Mouse (Mus musculus) T-helper 1 cell (primary cell): Measurements from ENCODE around the gene Apopt1.

ENCODE experiments used
- in situ Hi-C: fragments of 300-600 bp; cut with MboI, MseI; formaldehyde crosslinking; loops from one replicate; pipeline ENCODE4 v1.15.1; 2025; ENCODE audit warnings: high pct_unique_total_duplicates

Gene Apopt1

DNA sequence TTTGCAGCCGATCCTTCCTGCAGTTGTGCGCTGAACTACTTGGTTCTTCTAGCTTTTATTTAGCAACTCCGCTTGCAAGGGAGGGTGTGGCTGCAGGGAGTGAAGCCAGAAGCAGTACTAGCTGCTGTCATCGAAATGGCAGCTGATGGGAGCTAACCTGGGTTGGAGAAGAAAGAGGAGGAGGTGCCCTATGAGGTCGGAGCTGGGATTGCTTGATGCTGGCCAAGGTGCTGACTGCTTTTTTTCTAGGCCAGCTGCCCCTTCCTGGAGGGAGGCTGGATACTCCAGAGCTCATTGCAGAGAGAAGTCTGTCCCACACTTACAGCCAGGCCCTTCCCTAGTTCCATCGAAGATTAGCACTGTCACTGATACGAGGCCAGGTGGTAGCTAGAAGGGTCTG, 34.1 kb upstream of the Apopt1 start:
- in situ Hi-C loops: loop anchor here (10.0 kb wide), 1 partner anchor 976 kb away; no protein-coding TSS in a partner anchor

DNA sequence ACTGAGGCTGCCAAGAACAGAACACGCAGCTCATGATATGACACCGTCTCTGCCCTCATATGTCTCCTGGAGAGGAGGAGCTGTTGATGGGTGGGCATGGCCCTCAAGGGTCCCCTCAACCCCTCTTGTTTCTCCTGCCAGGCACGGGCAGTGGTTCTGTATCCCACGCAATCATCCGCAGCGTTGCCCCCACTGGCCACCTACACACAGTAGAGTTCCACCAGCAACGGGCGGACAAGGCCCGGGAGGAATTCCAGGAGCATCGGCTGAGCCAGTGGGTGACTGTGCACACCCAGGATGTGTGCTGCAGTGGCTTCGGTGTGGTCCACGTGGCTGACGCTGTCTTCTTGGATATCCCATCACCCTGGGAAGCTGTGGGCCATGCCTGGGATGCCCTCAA, 32.4 kb upstream of the Apopt1 start:
- in situ Hi-C loops: no loop called here

DNA sequence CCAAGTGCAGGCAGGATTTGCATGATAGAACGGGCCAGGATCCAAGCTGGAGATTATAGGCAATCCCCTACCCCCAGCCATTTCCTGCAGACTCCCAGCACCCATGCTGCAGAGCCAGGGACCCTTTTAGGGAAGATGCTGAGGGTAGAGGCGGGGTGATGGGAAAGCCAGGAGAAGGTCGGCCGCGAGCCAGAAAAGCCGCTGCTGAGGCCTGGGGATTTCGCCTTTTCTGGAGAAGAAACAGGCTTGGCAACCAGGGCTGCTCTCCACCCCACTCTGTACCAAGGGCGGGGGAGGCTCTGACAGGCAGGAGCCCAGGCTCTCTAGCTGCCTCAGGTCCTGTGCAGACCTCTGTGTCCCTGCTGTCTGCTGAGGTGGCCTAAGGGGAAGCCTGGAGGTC, 31.8 kb upstream of the Apopt1 start:
- in situ Hi-C loops: no loop called here

DNA sequence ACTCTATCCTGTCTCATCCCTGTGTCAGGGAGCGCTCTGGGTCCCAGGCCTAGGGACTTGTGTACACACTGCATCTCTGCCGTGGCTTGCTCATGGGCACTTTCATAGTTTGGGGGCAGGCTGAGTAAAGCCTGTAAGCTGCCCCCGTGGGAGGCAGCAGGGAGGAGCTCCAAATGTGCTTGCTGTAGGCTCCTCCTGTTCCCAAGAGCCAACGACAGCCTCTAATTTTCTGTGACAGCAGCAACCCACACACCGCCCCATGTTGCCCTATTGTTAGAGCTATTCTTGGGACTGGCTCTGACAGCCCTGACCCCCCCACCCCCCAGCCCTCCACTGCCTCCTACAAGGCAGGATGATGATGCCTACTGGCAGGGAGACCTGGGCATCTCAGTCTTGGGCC, 31.1 kb upstream of the Apopt1 start:
- in situ Hi-C loops: no loop called here

DNA sequence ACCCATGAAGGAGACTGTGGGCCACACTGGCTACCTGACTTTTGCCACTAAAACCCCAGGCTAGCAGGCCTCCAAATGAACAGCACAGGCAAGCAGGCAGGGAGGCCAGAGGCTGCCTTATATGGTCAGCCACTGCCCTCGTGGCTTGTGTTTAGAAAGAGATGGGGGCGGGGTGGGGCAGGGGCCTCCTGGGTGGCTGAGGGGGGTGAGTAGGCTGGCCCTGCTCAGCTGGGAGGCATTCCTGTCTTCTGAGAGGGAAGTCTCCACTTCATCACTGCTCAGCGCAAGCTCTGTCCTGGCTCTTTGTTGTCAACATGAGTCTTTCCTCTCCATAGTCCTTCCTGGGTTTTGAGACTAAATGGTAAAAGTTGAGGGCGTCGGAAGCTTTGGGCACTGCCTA, 30.3 kb upstream of the Apopt1 start:
- in situ Hi-C loops: no loop called here

DNA sequence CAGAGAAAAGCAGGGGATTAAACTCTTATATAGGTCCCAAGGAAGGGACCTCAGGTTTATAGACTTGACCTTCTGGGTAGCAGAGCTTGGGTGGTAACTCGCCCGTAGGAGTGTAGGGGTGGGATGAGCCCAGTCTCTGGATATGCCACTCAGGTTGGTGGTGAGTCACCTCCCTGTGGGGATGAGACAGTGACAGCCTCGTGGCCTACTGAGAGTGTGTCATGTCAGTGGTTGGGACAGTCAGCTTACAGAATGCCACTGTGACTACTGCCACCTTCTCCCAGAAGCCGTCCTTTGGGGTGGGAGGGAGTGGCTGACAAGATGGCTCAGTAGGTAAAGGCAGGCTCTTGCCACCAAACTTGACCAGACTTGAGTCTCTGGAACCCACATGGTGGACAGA, 26.7 kb upstream of the Apopt1 start:
- in situ Hi-C loops: no loop called here

DNA sequence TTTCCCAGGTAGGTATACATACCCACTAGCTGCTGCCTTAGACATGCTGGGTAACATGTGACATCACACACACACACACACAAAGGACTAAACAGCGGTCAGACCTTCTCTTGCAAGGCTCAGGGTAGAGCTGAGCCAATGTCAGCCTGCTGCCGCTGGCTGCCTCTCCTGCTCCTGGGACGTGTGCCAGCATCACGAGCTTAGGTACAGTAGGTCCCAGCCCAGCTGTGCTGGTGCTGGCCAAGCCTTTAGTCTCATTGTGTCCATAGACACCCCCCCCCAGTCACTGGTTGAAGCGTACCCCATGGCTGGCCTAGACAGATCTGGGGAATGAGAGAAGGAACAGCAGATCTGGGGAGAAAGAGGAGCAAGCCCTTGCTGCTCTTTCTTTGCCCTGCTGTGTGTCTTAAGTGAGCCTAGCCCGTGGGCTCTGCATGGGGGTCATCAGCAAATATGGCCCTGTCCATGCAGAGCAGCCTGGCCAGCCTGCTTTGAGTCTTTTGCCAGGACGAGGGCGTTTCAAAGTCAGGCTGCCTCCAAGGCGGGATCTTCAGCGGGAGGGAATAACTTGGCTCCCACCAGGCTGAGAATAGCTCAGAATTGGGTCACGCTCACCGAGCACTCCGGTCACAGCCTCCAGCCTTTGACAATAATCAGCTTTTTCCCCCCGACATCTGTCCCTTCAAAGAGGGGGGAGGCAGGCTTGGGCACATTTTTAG, 25.6 kb upstream of the Apopt1 start:
- in situ Hi-C loops: no loop called here

DNA sequence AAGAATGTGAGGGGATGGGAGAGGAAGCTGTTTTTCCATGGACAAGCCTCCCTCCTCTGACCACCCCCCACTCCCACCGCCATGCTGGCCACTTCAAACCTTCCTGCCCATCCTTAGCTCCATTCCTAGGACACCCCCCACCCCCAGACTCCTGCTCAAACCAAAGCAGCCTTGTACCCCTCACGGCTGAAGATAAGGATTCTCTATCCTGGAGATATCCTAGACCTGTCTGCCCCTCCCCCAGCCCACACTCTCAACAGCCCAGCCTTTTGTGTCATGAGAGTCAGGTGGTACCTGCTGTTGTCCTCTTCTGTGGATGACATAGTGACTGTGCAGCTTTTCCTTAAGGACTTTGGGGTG, 25.0 kb upstream of the Apopt1 start:
- in situ Hi-C loops: no loop called here

DNA sequence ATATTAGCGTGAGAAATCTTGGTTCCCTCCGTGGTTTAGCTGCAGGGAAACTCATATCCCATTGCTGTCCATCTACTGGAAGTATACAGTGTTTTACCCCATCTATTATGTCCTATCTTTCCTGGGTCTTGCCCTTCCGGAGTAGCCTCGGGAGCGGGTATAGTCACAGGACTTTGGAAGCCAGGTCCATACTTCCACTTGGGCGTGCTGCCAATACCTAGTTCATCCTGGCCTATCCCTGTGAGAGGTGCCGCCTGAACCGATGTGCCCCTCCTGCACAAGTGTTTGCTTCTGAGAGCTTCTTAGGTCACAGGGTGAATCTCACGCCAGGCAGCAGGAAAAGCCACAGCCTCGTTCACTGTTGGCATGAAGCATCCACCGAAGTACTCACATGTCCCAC, 23.6 kb upstream of the Apopt1 start:
- in situ Hi-C loops: no loop called here

DNA sequence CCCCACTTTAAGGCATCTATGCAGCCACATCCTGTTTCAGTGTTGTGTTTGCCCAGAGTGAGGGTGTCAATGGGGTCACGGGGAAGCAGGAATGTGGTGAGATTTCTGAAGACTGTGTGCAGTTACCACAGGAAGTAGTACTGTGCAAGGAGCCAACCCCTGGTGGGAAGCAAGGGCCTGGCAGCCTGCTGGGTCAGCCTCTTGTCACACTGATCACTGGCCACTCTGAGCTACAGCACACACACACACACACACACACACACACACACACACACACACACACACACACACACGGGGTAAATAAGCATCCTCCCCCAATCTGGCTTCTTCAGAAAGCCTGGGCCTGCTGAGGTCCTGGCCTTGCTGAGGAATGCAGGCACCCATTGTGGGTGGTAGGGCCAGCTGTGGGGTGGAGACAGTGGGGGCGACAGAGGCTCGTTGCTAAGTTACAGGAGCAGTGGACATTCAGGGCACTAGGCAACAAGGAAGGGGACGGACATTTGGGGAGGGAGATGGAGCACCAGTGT, 21.7 kb upstream of the Apopt1 start:
- in situ Hi-C loops: no loop called here

DNA sequence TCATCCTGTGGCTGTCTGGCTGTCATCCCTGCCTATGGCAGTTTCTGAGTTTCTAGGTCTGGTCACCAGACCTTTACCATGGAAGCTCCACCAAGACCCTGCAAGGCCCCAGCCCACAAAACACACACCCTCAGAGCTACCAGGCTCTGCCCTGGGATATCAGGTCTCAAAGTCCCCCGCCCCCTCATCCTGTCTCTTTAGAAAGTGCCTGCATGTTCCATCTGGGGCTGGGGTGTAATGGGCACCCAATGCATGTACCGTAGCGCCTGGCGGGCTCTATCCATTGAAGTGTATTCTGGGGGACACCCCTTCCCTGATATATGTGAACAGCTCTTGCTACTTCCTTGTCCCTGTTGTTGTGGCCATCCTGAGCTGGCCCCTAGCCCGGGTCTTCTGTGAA, 20.2 kb upstream of the Apopt1 start:
- in situ Hi-C loops: no loop called here

DNA sequence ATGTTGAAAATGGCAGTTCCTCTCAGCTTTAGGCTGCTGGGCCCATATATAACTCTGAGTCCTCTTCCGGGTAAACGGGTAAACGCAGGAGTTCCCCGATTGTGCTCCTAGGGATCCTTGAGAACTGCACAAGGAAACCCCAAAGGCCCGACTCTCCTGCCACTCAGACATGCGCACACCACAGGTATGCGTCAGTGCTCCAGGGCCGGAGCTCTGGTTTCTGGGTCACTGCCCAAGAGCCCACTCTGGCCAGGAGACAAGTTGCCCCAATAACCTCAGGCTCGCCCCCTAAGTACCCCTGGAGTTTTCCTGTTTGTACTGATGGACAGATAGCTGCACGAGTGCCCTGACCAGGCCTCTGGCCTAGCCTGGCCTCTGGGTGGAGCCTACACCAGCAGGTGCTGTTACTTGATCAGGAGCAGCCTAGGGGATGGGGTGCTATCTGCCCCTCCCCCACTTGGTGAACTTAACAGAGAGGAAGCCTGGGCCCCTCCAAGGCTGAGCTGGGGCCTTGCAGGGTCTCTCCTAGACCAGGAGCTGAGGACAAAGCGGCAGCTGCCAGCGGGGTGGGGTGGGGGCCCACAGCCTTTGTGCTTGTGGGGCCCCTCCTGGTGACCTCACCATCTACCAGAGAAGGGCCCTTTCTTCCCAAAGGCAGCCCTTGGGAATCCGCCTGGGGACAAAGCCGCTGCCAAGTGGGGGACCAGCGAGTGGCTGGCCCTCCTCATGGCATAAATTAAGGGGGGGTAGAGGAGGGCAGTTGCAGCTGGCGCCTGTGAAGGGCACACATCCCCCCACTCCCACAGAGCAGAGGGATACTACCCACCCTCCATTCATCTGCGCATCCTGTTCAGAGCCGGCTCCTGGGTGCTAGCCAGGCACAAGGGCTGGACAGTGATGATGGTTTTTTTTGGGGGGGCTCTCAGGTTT, 19.5 kb upstream of the Apopt1 start:
- in situ Hi-C loops: no loop called here

DNA sequence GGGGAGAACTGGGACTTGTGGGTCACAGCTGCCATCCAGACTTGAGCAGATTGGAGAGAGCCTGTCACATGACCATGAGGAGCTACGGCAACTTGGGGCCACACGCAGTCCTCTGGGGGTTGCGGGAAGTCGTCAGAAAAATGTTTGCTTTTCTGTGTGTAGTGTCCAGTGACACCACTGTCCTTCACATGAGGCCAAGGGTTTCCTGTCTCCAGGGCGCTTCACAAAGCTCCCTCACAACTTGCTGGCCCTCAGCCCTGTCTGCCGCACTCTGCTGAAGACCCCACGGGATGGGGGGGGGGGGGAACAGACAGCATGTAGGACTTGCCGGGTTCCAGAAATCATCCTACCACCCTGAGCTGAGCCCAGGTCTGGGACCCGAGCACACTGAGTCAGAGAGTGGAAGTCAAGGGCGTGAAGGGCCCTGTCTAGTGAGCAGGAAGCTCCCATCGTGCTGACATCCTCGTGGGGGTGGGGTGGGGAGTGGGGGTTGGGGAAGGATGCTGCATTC, 18.7 kb upstream of the Apopt1 start:
- in situ Hi-C loops: no loop called here

DNA sequence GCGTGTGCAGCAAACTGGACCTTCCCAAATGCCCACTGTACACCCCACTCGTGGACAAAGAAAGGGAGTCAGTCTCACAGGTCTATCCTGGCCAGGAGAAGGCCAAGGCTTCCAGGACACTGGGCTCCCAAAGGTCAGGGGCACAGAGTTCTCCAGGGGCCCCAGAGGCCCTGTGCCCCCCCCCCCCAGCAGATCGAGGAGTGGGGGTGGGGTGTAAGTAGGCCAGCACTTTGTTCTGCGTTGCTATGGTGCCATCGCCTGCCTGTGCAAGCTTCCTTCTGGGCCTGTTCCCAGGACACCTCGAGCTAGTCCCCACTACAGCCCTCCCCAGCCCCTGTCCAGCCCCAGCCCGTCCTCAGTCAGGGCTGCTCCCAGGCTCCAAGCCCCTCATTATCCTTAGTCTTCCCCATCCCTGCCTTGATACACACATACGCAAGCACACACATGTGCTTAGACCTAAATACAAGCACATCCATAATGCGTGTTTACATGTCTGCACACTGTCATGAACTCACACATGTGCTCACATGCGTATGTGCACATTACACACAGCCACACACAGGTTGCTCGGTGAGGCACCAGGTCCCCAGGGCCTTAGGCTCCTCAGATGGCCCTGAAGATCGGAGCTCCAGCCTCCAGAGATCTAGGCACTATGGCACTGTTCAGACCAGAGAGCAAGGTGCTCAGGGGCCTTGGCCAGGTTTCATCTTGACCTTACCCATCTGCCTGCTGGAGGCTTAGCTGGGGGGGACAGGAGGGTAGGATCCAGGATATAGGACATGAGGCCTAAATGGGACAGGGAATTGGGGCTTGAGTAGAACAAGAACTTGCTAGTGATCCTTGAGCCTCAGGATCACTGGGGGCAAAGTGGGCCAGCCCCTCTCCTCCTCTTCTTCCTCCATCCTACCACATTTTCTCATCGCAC, 17.9 kb upstream of the Apopt1 start:
- in situ Hi-C loops: no loop called here

DNA sequence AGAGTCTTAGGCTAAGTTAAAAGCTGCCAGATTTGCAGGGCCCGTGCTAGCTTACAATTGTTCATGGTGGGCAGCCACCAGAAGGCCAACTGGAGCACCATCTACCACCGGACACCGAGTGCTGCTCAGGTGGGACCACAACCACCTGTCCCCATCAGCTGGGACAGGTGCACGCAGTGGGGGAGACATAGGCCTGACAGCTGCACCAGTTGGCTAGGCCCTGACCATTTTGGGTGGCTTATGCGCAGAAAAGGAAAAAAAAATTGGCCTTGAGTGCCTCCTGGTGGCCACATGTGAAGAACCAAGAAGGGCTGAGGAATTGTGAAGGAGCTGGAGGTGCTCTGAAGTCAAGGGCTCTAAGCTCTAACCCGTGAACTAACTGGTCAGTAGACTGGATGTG, 16.8 kb upstream of the Apopt1 start:
- in situ Hi-C loops: no loop called here

DNA sequence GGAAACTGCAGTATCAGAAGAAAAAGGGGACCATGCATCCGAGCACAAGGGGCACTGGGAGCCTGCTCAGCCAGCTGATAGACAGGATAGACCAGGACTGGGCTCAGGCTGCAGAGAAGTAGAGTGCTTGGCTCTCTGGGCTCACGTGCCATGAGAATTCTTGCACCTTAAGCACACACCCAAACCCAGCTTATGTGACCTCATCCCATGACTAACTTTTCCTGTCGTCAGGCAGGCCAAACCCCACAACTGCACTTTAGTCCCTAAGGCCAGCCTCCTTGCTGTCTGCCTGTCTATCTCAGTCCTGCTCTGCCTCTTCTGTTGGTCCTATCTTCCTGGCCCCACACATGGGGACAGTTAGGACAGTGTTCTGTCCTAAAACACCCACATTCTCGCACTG, 15.4 kb upstream of the Apopt1 start:
- in situ Hi-C loops: no loop called here

DNA sequence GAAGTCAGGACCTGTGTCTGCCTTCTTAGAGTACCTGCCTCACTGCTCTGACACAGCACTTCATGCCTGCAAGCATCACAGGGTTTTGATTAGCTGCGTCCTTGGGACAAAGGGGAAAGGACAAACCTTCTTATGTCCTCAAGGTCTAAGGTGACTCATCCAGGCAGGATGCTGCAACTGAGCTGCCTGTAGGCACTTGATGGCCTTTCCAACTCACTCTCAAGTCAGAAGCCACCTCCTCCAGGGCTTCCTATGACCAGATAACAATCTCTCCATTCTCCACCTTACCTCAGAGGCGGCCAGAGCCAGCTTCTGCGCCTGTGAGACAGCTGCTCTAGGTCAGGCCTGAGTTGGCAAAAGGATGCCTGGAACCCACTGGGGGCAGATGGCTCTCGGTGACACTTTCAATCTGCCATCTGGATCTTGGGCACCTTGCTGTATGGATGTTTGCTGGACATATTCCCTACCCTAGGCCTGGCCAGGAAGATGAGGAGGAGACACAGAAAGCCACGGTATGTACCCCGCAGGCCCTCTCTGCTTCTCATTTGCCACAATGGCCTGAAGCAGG, 14.6 kb upstream of the Apopt1 start:
- in situ Hi-C loops: no loop called here

DNA sequence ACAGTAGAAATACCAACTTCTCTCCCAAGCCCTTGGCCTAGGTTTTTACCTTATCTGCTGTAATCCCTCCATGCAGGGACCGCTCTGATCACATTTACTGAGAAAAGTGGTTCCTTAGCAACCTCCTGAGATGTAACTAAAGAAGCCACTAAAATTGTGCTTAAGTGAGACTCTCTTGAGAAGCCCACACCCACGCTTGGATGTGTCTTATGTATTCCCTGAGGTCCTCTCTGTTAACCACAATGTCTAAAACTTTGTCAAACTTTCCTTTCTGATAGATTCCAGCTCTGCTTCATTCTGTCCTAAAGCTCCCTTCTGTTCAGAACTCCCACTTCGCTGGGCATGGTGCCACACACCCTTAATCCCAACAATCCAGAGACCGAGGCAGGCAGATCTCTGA, 13.5 kb upstream of the Apopt1 start:
- in situ Hi-C loops: no loop called here

DNA sequence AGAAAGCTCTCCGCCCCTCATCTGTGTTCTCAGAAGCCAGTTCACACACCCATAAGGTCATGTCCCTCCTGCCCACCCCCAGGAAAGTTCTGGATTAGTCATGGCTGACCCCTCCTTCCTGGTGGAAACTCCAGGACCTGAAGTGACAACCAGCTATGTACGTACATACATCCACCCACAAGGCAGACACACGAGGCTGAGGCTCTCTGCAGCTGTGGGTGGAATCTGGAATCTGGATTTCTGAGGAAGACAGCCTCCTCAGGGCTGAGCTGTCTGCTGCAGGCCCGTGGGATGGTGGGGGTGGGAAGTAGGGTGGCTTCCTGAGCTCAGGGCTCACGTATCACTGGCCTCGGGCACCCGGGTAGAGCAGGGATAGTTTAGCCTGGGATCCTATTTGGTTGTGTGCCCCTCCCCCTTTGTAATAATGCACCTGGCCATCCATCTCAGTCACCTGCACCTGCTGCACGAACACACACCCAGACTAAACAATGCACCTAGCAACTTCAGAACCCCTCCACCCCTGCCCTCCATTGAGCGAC, 12.1 kb upstream of the Apopt1 start:
- in situ Hi-C loops: loop anchor here (5.0 kb wide), 1 partner anchor 34 kb away; no protein-coding TSS in a partner anchor

DNA sequence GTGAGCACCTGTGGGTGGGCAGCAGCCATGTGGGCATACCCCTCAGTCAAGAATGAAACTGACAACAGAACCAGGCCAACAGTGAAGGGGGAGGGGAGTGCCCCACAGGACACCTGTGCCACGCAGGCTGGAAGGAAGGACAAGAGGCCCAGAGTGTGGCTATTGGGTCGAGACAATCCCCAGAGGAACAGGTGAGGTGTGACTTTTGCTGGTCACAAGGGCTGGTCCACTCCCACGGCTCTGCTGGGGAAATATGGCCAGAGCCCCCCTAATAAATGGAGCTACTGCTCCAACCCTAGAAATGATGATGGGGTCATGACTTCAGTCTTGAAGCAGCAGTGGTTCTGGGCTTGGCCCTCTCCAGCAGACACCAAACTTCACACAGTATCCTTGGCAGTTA, 9.8 kb upstream of the Apopt1 start:
- in situ Hi-C loops: loop anchor here (5.0 kb wide), 1 partner anchor 36 kb away; no protein-coding TSS in a partner anchor

DNA sequence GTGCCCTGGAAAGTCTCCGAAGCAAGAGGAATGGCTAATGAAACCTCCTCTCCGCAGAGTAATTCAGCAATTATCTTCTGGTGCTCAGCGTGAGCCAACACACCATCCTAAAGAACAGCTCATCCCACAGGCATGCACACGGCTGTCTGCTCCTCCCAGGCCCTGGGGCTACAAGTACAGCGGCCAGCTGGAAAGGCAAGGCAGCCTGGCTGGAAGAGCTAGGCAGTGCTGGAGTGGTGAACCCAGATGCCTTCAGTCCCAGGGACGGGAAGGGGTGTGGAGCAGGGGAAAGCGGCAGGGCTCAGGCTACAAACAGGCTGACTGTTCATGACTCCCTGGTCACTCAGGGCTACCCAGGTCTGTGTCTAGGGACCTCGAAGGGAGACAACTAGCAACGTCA, 8.5 kb upstream of the Apopt1 start:
- in situ Hi-C loops: loop anchor here (5.0 kb wide), 1 partner anchor 37 kb away; no protein-coding TSS in a partner anchor
